Mouse (Mus musculus) right cerebral cortex, postnatal 14 days (tissue): Measurements from ENCODE around the gene Rtn4ip1.

ENCODE experiments used
- DNase-seq: peaks from one replicate; pipeline ENCODE4 v3.0.0; 2022

Gene Rtn4ip1

DNA sequence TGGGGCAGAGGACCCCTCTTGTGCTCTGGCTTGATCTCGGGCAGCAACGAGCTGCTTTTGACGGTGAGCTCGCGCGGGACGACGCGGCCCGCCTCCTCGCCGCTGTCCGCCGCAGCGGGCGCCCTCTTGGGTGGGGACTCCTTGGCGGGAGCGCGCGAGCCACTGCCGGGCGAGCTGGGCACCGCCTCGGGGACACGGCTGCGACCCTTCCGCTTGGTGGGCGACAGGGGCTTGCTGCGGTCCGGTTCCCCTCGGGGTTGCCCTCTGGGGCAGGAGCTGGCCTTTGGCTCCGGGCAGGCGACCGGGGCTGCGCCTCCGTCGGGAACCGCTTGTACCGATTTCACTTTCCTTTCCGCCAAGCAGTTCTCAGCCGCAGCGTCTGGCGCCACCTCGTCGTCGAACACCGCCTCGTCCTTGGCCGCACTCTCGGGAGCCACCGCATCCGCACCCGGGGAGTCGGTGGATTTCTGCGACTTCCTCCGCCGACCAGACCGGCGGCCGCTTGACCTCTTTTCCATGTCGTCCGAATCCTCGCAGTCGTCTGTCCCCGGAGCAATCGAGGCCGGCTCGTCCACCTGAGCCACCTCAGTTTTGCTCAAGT lies 102.0 kb downstream of the Rtn4ip1 start:
- peak; percentile 39 for DNase-seq

DNA sequence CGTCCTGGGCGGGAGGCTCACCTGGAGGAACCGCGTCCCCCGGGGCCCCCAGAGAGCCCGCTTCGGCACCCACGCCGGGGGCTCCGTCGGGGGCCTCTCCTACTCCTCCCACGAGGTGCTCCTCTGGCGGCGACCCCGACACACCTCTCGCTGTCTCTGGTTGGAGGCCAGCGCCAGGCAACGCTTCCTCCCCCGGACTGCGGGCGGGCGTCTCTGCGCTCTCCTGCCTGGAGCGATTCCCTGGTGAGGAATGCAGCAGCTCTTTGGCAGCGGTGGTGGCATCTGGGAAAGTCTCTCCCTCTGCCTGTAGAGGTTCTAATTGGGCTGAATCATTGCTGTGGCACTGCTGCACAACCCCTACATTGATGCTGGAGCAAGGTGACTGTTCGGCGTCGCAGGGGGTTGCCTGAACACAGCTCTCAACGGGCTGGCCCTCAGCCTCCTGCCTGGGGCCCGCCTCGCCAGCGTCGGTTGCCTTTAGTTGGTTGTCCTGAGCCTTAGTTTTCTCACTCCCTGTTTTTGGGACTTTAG lies 102.7 kb downstream of the Rtn4ip1 start:
- DNase-seq = no peak

DNA sequence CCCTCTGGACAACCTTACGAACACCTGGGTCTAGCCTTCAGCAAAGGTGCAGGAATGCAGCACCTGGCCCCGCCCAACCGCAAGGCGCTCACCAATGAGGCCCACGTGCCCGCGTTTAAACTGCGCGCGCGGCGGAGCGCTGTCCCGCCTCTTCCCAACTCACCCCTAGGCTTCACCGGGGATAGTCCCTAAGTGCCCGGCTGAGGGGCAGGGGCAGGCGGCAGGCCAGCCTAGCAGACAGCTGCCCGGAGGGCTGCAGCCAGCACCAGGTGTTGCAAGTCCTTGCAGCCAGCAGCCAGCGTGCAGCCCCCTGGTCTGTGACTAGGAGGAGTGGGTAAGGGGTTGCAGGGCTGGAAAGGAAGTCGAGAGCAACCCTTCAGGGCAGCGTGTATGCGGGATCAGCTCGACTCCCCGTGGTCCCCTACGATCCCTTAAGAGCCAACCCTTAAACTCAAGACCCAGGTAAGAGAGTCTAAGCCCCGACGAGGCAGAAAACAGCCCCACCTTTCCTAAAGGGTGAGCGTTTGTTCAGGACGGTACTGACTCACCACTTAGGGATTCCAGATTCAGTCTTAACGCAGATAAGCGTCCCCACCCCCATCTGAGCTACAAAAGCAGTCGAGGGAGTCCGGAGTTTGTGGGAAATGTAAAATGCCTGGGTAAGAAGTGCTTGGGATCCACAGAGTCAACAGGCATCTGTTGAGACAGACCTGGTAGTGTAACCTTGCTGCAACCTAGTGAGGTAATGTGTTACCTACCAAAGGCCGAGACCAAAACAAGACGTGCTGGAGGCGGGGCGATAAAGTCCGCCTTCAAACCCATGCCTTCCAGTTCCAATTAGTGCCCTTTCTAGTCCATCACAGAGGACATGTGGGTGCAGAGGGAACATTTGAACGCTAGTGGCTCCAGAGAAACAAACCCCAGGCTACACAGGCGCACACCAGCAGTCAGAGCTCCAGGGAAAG lies 104.4 kb downstream of the Rtn4ip1 start:
- DNase-seq = no peak
